Comparison of ENCODE assay signal across 11 mouse cellular contexts in the genomic region with DNA sequence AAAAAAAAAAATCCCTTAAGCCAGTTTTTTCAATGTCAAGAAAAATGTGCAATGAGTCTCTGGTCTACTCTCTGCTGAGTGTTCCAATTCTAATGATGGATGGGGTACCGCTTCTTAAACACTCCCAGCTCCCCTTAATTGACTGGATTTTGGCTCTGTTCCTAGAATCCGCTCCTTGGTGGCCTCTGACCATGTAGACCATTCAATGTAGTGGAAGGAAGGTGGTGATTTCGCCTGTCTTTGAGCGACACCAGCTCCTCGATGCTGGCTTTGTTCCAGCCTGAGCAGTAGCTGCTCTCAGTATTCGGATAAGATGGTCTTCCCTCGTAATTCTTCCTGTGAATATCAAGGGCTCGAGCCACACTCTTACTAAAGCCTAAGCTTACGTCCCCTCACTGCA.
DNase-seq lines count a peak whose midpoint lies in the region; ATAC-seq and TF ChIP-seq lines count a peak whose summit lies in the region.
"Had no signal": no experiment of that assay in that cellular context is flagged by ENCODE, and none has a peak within 500 bp of the region (broad histone marks: within the 10 kb centered on the region; RNA-seq: fewer than 3 reads in every experiment).

No protein-coding gene starts in this region.

- no peak for DNase-seq in forebrain, embryonic 11.5 days (ENCODE audit: low spot score)
- peak; percentile 78 for DNase-seq in kidney, postnatal 0 days (ENCODE audit: low spot score)
- DNase-seq in kidney, adult 9 months, result no peak
- peak; percentile 57 for DNase-seq in midbrain, embryonic 14.5 days
- DNase-seq in midbrain, embryonic 11.5 days (ENCODE audit: low spot score, missing footprints), result no peak
- no peak for DNase-seq in thymus, postnatal 25 days
- DNase-seq: gastrocnemius, postnatal 36 days; heart, postnatal 14 days had no signal

- no peak for TF ChIP-seq CTCF in kidney, postnatal 0 days (IDR thresholded peaks at IDR 0.05; ENCODE audit: low read depth)

- peak; percentile 84 for ATAC-seq in forebrain, embryonic 13.5 days
- no peak for ATAC-seq in forebrain, embryonic 11.5 days (replicated peaks; ENCODE audit: low FRiP score)
- no peak for ATAC-seq in kidney, postnatal 0 days (replicated peaks; ENCODE audit: low FRiP score, low read depth)
- no peak for ATAC-seq in midbrain, embryonic 14.5 days (ENCODE audit: low FRiP score, low TSS enrichment)
- ATAC-seq in midbrain, embryonic 11.5 days (ENCODE audit: low FRiP score), result no peak
- peak; percentile 54 for ATAC-seq in hindbrain, embryonic 16.5 days

- H3K36me3 ChIP-seq in forebrain, embryonic 13.5 days (ENCODE audit: poor library complexity, severe bottlenecking), result no peaks in the 10 kb centered on the region
- no peaks in the 10 kb centered on the region for H3K36me3 ChIP-seq in forebrain, embryonic 11.5 days (ENCODE audit: control insufficient read depth, insufficient read depth, low read length)
- H3K36me3 ChIP-seq in kidney, postnatal 0 days (ENCODE audit: insufficient read depth, low read length), result no peaks in the 10 kb centered on the region
- H3K36me3 ChIP-seq in midbrain, embryonic 14.5 days (ENCODE audit: control insufficient read depth, insufficient read depth, low read length), result no peaks in the 10 kb centered on the region
- no peaks in the 10 kb centered on the region for H3K36me3 ChIP-seq in midbrain, embryonic 11.5 days (ENCODE audit: control insufficient read depth, insufficient read depth, low read length)
- H3K36me3 ChIP-seq in hindbrain, embryonic 16.5 days (ENCODE audit: control insufficient read depth, insufficient read depth, low read length), result no peaks in the 10 kb centered on the region

- WGBS in forebrain, embryonic 13.5 days, result 36% methylated on average over 9 of the region's 9 CpGs
- WGBS in forebrain, embryonic 11.5 days, result 88% methylated on average over 9 of the region's 9 CpGs
- 47% methylated on average over 9 of the region's 9 CpGs for WGBS in kidney, postnatal 0 days
- WGBS in midbrain, embryonic 14.5 days, result 60% methylated on average over 9 of the region's 9 CpGs
- 86% methylated on average over 9 of the region's 9 CpGs for WGBS in midbrain, embryonic 11.5 days
- 50% methylated on average over 9 of the region's 9 CpGs for WGBS in hindbrain, embryonic 16.5 days

- 0 out of 2 replicates have a peak, but pooled peaks cover 6% of the 10 kb centered on the region for H3K9me3 ChIP-seq in forebrain, embryonic 13.5 days (replicated peaks)
- no peaks in the 10 kb centered on the region for H3K9me3 ChIP-seq in forebrain, embryonic 11.5 days (ENCODE audit: control insufficient read depth, low read length)
- no peaks in the 10 kb centered on the region for H3K9me3 ChIP-seq in kidney, postnatal 0 days (replicated peaks; ENCODE audit: low read length)
- 0 out of 2 replicates have a peak, but pooled peaks cover 4% of the 10 kb centered on the region for H3K9me3 ChIP-seq in midbrain, embryonic 14.5 days (ENCODE audit: control insufficient read depth, low read length)
- H3K9me3 ChIP-seq in midbrain, embryonic 11.5 days (ENCODE audit: control insufficient read depth, low read length), result no peaks in the 10 kb centered on the region
- H3K9me3 ChIP-seq in hindbrain, embryonic 16.5 days (ENCODE audit: control insufficient read depth, low read length), result no peaks in the 10 kb centered on the region

- peaks cover 7% of the 10 kb centered on the region; the same call in 1 of the 2 replicates for H3K27me3 ChIP-seq in forebrain, embryonic 13.5 days
- H3K27me3 ChIP-seq in forebrain, embryonic 11.5 days (ENCODE audit: control insufficient read depth, insufficient read depth, low read length), result no peaks in the 10 kb centered on the region
- no peaks in the 10 kb centered on the region for H3K27me3 ChIP-seq in kidney, postnatal 0 days (ENCODE audit: insufficient read depth, low read length)
- no peaks in the 10 kb centered on the region for H3K27me3 ChIP-seq in midbrain, embryonic 14.5 days (ENCODE audit: control insufficient read depth, insufficient read depth, low read length)
- H3K27me3 ChIP-seq in midbrain, embryonic 11.5 days (ENCODE audit: control insufficient read depth, insufficient read depth, low read length), result no peaks in the 10 kb centered on the region
- H3K27me3 ChIP-seq in hindbrain, embryonic 16.5 days (replicated peaks; ENCODE audit: control insufficient read depth, insufficient read depth, low read length), result no peaks in the 10 kb centered on the region

- H3K4me3 ChIP-seq in forebrain, embryonic 13.5 days, result no peak overlapping the region
- no peak overlapping the region for H3K4me3 ChIP-seq in forebrain, embryonic 11.5 days (ENCODE audit: low read depth, low read length)
- H3K4me3 ChIP-seq in kidney, postnatal 0 days (replicated peaks; ENCODE audit: low read depth, low read length), result no peak overlapping the region
- no peak overlapping the region for H3K4me3 ChIP-seq in midbrain, embryonic 14.5 days (replicated peaks; ENCODE audit: low read depth, low read length)
- H3K4me3 ChIP-seq in midbrain, embryonic 11.5 days (ENCODE audit: low read depth, low read length), result no peak overlapping the region
- no peak overlapping the region for H3K4me3 ChIP-seq in hindbrain, embryonic 16.5 days (ENCODE audit: low read length)

- H3K9ac ChIP-seq in forebrain, embryonic 13.5 days, result no peak overlapping the region
- no peak overlapping the region for H3K9ac ChIP-seq in forebrain, embryonic 11.5 days (ENCODE audit: low read length)
- no peak overlapping the region for H3K9ac ChIP-seq in kidney, postnatal 0 days (ENCODE audit: low read depth, low read length)
- no peak overlapping the region for H3K9ac ChIP-seq in midbrain, embryonic 14.5 days (replicated peaks; ENCODE audit: low read length)
- no peak overlapping the region for H3K9ac ChIP-seq in midbrain, embryonic 11.5 days (ENCODE audit: low read length)
- H3K9ac ChIP-seq in hindbrain, embryonic 16.5 days (ENCODE audit: low read depth, low read length), result no peak overlapping the region

- H3K4me1 ChIP-seq in forebrain, embryonic 13.5 days, result peaks cover 22% of the 10 kb centered on the region
- H3K4me1 ChIP-seq in forebrain, embryonic 11.5 days (replicated peaks; ENCODE audit: control insufficient read depth, insufficient read depth, low read length), result no peaks in the 10 kb centered on the region
- no peaks in the 10 kb centered on the region for H3K4me1 ChIP-seq in kidney, postnatal 0 days (replicated peaks; ENCODE audit: insufficient read depth, low read length)
- H3K4me1 ChIP-seq in midbrain, embryonic 14.5 days (ENCODE audit: control insufficient read depth, insufficient read depth, low read length), result no peaks in the 10 kb centered on the region
- no peaks in the 10 kb centered on the region for H3K4me1 ChIP-seq in midbrain, embryonic 11.5 days (ENCODE audit: control insufficient read depth, insufficient read depth, low read length)
- no peaks in the 10 kb centered on the region for H3K4me1 ChIP-seq in hindbrain, embryonic 16.5 days (ENCODE audit: control insufficient read depth, insufficient read depth, low read depth, low read length)

- H3K27ac ChIP-seq in forebrain, embryonic 13.5 days, result peak overlapping the region; percentile 44; the same call in 1 of the 2 replicates
- no peak overlapping the region for H3K27ac ChIP-seq in forebrain, embryonic 11.5 days (ENCODE audit: low read depth, low read length)
- no peak overlapping the region for H3K27ac ChIP-seq in kidney, postnatal 0 days
- H3K27ac ChIP-seq in midbrain, embryonic 14.5 days (replicated peaks; ENCODE audit: low read depth, low read length), result no peak overlapping the region
- no peak overlapping the region for H3K27ac ChIP-seq in midbrain, embryonic 11.5 days (ENCODE audit: low read depth, low read length)
- no peak overlapping the region for H3K27ac ChIP-seq in hindbrain, embryonic 16.5 days (ENCODE audit: low read depth, low read length)
- H3K27ac ChIP-seq: macrophage had no signal

- peak overlapping the region; percentile 15; the same call in 1 of the 2 replicates for H3K4me2 ChIP-seq in forebrain, embryonic 13.5 days
- H3K4me2 ChIP-seq in forebrain, embryonic 11.5 days (ENCODE audit: low read depth, low read length, severe bottlenecking), result no peak overlapping the region
- H3K4me2 ChIP-seq in kidney, postnatal 0 days (ENCODE audit: low read length), result no peak overlapping the region
- no peak overlapping the region for H3K4me2 ChIP-seq in midbrain, embryonic 14.5 days (ENCODE audit: low read length)
- H3K4me2 ChIP-seq in midbrain, embryonic 11.5 days, result no peak overlapping the region
- no peak overlapping the region for H3K4me2 ChIP-seq in hindbrain, embryonic 16.5 days (ENCODE audit: low read length)

Comparison
In these comparisons a context has a peak if more than half of its experiments do, and no peak if none do; other contexts are left out.
1. ATAC-seq: peak in forebrain, embryonic 13.5 days (single experiment) and hindbrain, embryonic 16.5 days (single experiment); none in forebrain, embryonic 11.5 days (single experiment), kidney, postnatal 0 days (single experiment), midbrain, embryonic 14.5 days (single experiment) and midbrain, embryonic 11.5 days (single experiment).
2. DNase-seq: peak in kidney, postnatal 0 days (single experiment) and midbrain, embryonic 14.5 days (single experiment); none in forebrain, embryonic 11.5 days (single experiment), kidney, adult 9 months (single experiment), midbrain, embryonic 11.5 days (single experiment) and thymus, postnatal 25 days (single experiment).